Mouse (Mus musculus) liver, adult 2 months (tissue): ENCODE data around the gene 1700001P01Rik.

ENCODE experiments used
- CTCF ChIP-seq: fragments of 200-500 bp; IDR thresholded peaks from 2 replicates; pipeline ENCODE4 v1.5.1; 2011; ENCODE audit warnings: low read depth, low read length, control low read depth
- POLR2A ChIP-seq: fragments of 200-500 bp; IDR thresholded peaks from 2 replicates; pipeline ENCODE4 v1.6.1; 2011; ENCODE audit warnings: low read length, control low read depth; ENCODE audit not compliant: insufficient read depth; ENCODE audit errors: extremely low read depth

- TF ChIP-seq CTCF (no peak), POLR2A (0 out of 2 replicates have a peak, but pooled peaks have one; percentile 41)
These were observed 31.5 kb downstream of the 1700001P01Rik start, which contains the start of gene Pip4k2b for GRCm38 (mm10) chr11:97744063-97744717.
